Mouse (Mus musculus): ENCODE data around the gene Trir. TPM values are rescaled to one million over a fixed set of nuclear protein-coding genes. Genes with fewer than 3 reads are reported as not detected.

Trir gene
- polyA plus RNA-seq (2011; ENCODE audit: insufficient read length, low read depth, missing spikeins) = 108 and 117 TPM in 2 replicates

GRCm38 (mm10) chr8:85026670-85027515, at the start of gene Trir:
Gene Trir, plus strand, starts transcription at chr8:85026823.
- peak within 1 kb of the TSS; percentile 80 for H3K27ac ChIP-seq (ENCODE audit: insufficient read depth, low read length)
- H3K4me3 ChIP-seq (ENCODE audit: insufficient read depth, low read length) = peak within 1 kb of the TSS; percentile 94
- TF ChIP-seq POLR2A (IDR thresholded peaks at IDR 0.05; ENCODE audit: low read depth, low read length) (peak; percentile 95), CTCF (IDR thresholded peaks at IDR 0.05; ENCODE audit: borderline replicate concordance, insufficient read depth, low read length) (no peak)
- H3K4me1 ChIP-seq (ENCODE audit: control insufficient read depth, insufficient read depth, low read length) = peaks cover 13% of the 10 kb centered on the region

- Histone ChIP-seq H3K27ac (ENCODE audit: insufficient read depth, low read length) (peak overlapping the region; percentile 90), H3K4me3 (ENCODE audit: insufficient read depth, low read length) (peak overlapping the region; percentile 88), H3K4me1 (ENCODE audit: control insufficient read depth, insufficient read depth, low read length) (peaks cover 8% of the 10 kb centered on the region)
- TF ChIP-seq POLR2A (IDR thresholded peaks at IDR 0.05; ENCODE audit: low read depth, low read length) (peak; percentile 48), CTCF (IDR thresholded peaks at IDR 0.05; ENCODE audit: borderline replicate concordance, insufficient read depth, low read length) (no peak)
Observed at GRCm38 (mm10) chr8:84977435-84978247, 49.0 kb upstream of the Trir start.

- Histone ChIP-seq H3K4me1 (ENCODE audit: control insufficient read depth, insufficient read depth, low read length) (peaks cover 8% of the 10 kb centered on the region), H3K4me3 (ENCODE audit: insufficient read depth, low read length) (peak within 1 kb of the TSS; percentile 88), H3K27ac (ENCODE audit: insufficient read depth, low read length) (peak within 1 kb of the TSS; percentile 90)
- TF ChIP-seq CTCF (IDR thresholded peaks at IDR 0.05; ENCODE audit: borderline replicate concordance, insufficient read depth, low read length) = no peak
- peak; percentile 100 for TF ChIP-seq POLR2A (IDR thresholded peaks at IDR 0.05; ENCODE audit: low read depth, low read length)
Observed at GRCm38 (mm10) chr8:84978248-84978940, 48.2 kb upstream of the Trir start, which contains the start of gene Junb. Gene Junb, minus strand, starts transcription at chr8:84978718.

GRCm38 (mm10) chr8:84979599-84980421, 46.8 kb upstream of the Trir start:
- peak overlapping the region; percentile 94 for H3K27ac ChIP-seq (ENCODE audit: insufficient read depth, low read length)
- H3K4me3 ChIP-seq (ENCODE audit: insufficient read depth, low read length) = peak overlapping the region; percentile 1
- H3K4me1 ChIP-seq (ENCODE audit: control insufficient read depth, insufficient read depth, low read length) = peaks cover 13% of the 10 kb centered on the region
- TF ChIP-seq CTCF (IDR thresholded peaks at IDR 0.05; ENCODE audit: borderline replicate concordance, insufficient read depth, low read length) (no peak), POLR2A (IDR thresholded peaks at IDR 0.05; ENCODE audit: low read depth, low read length) (no peak)

DNA sequence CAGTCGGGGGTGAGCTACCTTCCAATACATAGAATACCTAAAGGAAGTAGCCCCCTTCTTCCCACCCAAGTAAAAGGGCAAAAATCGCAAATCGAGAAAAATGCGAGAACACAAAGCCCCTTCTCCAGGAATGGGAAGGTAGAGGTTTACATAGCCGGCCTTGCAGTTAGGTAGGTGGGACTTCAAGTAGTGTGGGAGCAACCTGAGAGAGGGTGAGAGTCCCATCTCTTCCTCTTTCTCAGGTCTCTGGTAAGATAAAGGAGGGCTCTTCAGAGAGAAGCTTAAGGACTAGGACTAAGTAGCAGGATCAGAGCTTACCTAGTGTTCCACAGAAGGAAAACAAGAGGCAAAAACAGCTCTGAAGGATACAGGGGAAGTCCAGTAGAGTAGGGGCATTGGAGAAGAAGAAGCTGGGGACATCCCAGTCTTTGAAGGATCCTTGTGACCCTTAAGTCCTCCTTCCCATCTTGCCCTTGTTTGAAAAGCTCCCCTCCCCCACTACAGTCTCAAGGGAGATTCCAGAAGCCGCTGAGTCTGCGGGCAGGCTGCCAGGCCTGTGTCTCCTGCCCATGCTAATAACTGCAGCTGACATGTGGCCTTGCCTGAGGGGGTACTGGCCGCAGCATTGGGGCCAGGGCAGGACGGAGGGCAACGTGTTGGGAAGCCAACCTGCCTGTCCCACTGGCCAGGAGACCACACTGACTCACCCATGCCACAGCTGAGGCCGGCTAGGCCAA, 45.8 kb upstream of the Trir start:
- Histone ChIP-seq H3K4me1 (ENCODE audit: control insufficient read depth, insufficient read depth, low read length) (peaks cover 13% of the 10 kb centered on the region), H3K27ac (ENCODE audit: insufficient read depth, low read length) (peak overlapping the region; percentile 94), H3K4me3 (ENCODE audit: insufficient read depth, low read length) (no peak overlapping the region)
- no peak for TF ChIP-seq CTCF (IDR thresholded peaks at IDR 0.05; ENCODE audit: borderline replicate concordance, insufficient read depth, low read length)
- TF ChIP-seq POLR2A (IDR thresholded peaks at IDR 0.05; ENCODE audit: low read depth, low read length) = peak; percentile 41; the same call in 1 of the 2 replicates

DNA sequence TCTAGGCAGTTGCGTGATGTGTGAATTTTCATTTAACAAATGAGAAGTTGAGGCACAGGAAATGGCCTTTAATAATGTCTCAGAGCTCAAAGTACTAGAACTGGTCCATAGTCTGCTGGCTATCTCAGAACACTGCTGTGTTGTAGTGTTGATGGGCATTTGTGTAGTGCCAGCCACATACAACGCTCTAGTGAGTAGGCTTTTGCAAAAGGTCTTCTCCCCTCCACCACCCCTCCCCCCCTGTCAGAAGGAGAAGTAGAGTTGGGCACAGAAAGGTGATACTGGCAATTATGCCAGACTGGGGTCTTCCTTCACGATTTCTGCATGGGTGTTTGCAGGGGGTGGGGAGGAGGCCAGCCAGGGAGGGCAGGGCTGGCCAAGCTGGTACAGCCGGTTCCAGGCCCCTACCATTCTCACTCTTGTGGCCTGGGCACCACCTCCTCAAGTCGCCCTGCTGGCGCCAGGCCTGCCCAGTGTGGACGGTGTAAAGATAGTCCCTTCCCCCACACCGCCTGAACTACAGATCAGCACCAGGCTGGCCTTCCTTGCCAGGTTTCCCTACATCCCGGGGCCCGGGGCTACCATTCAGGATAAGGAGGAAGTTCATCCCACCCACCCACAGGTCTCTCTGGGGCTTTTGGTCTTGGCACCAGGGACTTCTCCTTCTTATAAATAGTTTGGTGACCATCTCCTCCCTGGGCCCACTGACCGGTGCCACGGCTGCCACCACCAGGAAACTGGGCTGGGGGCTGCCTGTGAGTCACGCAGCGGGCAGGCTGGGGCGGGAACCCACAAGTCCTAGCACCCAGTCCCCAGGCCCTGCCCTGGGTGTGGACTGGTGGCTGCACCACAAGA, 44.8 kb upstream of the Trir start:
- Histone ChIP-seq H3K27ac (ENCODE audit: insufficient read depth, low read length) (peak overlapping the region; percentile 94), H3K4me1 (ENCODE audit: control insufficient read depth, insufficient read depth, low read length) (peaks cover 18% of the 10 kb centered on the region), H3K4me3 (ENCODE audit: insufficient read depth, low read length) (no peak overlapping the region)
- TF ChIP-seq CTCF (IDR thresholded peaks at IDR 0.05; ENCODE audit: borderline replicate concordance, insufficient read depth, low read length) (no peak), POLR2A (IDR thresholded peaks at IDR 0.05; ENCODE audit: low read depth, low read length) (no peak)

GRCm38 (mm10) chr8:84982499-84983011, 44.1 kb upstream of the Trir start:
- Histone ChIP-seq H3K27ac (ENCODE audit: insufficient read depth, low read length) (no peak overlapping the region), H3K4me1 (ENCODE audit: control insufficient read depth, insufficient read depth, low read length) (peaks cover 20% of the 10 kb centered on the region)

More at GRCm38 (mm10) chr8:84982499-84983011, 44.1 kb upstream of the Trir start:
- H3K4me3 ChIP-seq (ENCODE audit: insufficient read depth, low read length) = no peak overlapping the region
- TF ChIP-seq POLR2A (IDR thresholded peaks at IDR 0.05; ENCODE audit: low read depth, low read length) = no peak
- no peak for TF ChIP-seq CTCF (IDR thresholded peaks at IDR 0.05; ENCODE audit: borderline replicate concordance, insufficient read depth, low read length)

Measured in embryonic fibroblast, embryonic 13.5 days (primary cell).